Mouse (Mus musculus): Measurements from ENCODE around the gene Bptf.
"Not testable (repeated sequence)": the region's sequence is repeated elsewhere in the genome, so short reads cannot be mapped to it uniquely, and the experiment has no call there.

Bptf gene

DNA sequence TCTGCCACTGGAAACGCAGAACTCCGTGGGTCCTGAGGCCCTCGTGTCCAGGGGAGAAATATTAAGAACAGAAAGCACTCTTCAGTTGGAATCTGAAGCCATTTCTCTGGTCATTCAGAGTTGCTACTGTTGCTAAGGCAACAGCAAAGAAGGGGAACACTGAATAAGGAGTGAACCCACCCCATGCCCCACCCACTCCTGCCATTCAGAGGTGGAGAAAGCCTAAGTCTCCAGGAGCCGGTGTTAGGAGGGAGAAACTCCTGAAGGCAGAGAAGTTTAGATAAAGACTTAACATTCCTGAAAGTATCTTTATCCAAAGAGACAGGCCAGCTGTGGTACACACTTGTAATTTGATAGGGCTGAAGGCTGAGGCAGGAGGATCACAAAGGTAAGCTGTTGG lies 112.6 kb downstream of the Bptf start:
- DNase-seq (ENCODE audit: extremely low spot score, low read depth, low spot score), result no peak

- no peak for DNase-seq (ENCODE audit: extremely low spot score, low read depth, low spot score)
These were observed 113.3 kb downstream of the Bptf start for GRCm38 (mm10) chr11:107018606-107019005.

GRCm38 (mm10) chr11:107017339-107017886 lies 114.5 kb downstream of the Bptf start:
- no peak for DNase-seq (ENCODE audit: extremely low spot score, low read depth, low spot score)

DNA sequence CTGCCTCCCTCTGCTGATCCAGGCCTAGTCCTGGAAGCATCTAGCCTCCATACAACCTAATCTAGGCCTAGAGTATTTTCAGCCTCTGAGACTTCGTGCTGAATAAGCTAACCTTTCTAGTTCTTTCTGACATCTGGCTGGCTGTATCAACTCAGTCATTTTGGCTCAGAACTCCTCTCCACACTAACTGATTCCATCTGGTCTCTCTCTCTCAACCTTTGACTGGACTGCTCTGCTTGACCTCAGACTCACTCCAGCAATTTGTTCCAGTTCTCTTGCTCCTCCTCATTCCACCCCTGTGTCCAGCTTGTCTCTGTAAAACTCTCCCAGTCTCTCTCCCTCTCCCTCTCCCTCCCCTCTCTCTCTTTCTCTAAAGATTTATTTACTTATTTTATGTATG lies 115.0 kb downstream of the Bptf start:
- no peak for DNase-seq (ENCODE audit: extremely low spot score, low read depth, low spot score)

- not testable (repeated sequence) for DNase-seq (ENCODE audit: extremely low spot score, low read depth, low spot score)
These were observed 116.3 kb downstream of the Bptf start for GRCm38 (mm10) chr11:107015535-107016187.

DNA sequence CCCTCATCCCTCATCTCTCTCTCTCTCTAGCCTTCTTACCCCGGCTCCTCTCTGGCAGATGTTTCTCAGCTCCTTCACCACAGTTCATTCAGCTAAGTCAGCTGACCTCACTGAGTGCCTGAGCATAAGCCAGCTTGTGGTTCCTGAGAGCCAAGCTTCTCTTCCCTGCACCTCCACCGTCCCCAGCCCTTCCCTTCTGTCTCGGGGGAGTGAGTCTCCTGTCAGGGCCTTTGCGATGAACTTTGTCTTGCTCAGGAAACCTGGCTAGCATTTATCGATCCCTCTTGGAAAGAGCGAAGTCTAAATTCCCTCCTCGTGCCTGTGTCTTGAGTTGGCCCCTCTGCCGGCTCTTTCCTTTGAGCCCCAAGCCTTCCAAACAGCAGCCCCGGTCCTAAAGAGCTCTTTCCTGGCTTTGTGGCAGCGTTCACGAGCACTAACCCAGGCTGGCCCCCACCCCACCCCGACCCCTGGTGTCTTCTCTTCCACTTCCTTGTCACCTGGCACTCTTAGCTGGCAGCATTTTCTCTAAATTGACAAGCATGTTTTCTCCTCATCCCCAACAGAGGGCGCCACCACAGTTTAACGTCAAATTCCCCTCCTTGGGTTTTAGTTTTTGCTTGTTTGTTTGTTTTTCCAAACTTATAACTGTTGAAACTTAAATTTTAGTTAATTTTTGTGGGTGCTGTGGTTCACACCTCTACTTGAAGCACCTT lies 117.2 kb downstream of the Bptf start:
- no peak for DNase-seq (ENCODE audit: extremely low spot score, low read depth, low spot score)

GRCm38 (mm10) chr11:107014020-107014585 lies 117.8 kb downstream of the Bptf start:
- DNase-seq (ENCODE audit: extremely low spot score, low read depth, low spot score), result no peak

GRCm38 (mm10) chr11:107012324-107013017 lies 119.5 kb downstream of the Bptf start:
- DNase-seq (ENCODE audit: extremely low spot score, low read depth, low spot score), result peak; percentile 97

DNA sequence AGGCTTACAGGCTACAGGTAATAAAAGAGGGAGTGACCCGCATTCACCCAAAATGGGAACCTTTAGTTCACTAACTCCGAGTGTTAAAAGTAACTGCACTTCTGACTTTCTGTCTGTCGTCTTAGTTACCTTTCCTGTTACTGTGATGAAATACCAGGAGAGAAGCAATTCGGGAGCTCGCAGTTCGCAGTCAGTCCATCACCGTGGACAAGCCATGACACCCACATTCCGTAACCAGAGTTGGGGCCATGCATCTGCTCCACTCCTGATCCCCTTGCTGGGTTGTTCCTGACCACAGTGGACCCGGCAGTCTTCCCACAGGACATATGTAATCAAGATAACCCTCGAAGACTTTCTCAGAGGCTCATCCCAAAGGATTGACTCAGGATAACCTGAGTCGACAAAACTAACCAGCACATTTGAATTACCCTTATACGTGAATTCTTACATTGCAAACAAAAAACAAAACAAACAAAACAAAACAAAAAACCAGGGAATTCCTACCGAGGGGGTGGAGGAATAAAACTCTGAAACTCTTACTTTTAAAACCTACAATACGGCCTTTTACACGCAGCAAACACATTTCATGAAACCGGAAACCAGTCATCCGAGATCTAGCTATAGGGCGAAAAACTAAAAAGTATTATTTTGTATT lies 120.1 kb downstream of the Bptf start:
- DNase-seq (ENCODE audit: extremely low spot score, low read depth, low spot score), result no peak

DNA sequence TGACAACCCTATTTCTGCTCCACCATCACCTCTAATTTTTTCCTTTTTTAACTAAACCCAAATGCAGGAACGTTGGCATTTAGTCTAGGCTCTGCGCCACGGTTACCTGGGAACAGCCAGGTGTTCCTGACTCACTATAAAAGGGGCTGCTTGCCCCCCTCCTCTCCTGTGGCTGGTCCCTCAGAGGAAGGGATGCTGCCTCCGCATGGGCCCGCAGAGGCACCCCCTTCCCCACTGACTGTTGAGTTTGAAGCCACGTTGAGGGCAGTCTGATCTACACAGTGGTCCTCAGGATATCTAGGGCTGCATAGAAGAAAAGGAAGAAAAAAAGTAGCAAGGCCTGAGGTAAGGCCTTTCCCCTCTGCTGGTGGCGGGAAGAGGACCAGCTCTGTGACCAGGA lies 120.8 kb downstream of the Bptf start:
- DNase-seq (ENCODE audit: extremely low spot score, low read depth, low spot score), result no peak

GRCm38 (mm10) chr11:107010447-107010846 lies 121.5 kb downstream of the Bptf start:
- no peak for DNase-seq (ENCODE audit: extremely low spot score, low read depth, low spot score)

DNA sequence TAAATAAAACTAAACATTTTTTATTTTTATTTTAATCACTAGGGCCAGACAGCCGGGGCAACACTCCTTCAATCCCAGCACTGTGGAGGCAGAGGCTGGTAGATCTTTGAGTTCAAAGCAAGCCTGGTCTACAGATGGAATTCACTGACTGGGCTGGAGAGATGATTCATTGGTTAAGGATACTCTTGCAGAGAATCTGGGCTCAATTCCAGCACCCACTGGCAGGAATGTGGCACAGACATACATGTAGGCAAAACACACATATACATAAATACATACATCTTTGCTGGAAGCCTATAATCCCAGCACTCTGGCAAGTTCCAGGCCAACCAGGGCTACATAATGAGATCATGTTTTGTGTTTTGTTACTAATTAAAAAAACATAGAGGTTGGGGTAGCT lies 126.4 kb downstream of the Bptf start:
- no peak for DNase-seq (ENCODE audit: extremely low spot score, low read depth, low spot score)

DNA sequence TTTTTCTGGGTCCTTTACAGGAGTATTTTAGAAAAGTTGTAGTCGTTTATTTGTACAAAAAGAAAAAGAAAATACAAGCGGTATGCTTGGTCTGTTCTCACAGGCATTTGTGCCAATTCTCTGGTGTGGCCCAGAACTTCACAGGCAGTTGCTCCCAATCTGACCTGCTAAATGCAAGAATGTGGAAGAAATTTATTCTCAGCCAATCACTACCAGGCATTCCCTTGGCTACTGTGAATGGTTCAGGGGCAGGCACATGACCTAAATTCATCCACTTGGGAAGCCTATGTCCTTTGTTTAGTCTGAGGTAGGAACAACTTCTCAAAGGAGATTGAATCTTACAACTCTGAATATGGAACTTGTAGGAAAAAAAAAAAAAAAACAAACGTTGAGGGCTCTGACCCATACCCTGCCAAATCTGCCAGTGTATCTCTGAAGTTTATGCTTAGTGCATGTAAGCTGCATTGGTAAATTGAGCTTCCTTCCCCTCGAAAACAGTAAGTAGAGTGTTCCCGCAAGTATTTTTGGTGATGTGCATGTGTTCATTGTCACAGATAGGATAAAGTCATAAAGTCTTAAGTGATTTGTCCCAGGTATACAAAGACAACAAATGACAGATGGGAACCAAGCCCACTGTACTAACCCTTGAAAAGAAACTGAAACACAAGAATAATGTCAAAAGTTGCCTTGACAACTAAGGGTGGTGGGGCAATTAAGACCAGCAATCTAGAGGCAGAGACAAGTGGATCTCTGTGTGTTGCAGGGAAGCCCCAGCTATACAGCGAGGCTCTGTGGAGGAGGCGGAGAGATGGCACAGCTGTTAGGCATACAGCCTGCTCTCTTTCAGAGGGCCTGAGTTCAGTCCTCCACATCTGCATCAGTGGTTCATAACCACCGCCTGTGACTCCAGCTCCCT lies 129.9 kb downstream of the Bptf start:
- DNase-seq (ENCODE audit: extremely low spot score, low read depth, low spot score), result no peak

- no peak for DNase-seq (ENCODE audit: extremely low spot score, low read depth, low spot score)
These were observed 131.9 kb downstream of the Bptf start for GRCm38 (mm10) chr11:106999949-107000513.

DNA sequence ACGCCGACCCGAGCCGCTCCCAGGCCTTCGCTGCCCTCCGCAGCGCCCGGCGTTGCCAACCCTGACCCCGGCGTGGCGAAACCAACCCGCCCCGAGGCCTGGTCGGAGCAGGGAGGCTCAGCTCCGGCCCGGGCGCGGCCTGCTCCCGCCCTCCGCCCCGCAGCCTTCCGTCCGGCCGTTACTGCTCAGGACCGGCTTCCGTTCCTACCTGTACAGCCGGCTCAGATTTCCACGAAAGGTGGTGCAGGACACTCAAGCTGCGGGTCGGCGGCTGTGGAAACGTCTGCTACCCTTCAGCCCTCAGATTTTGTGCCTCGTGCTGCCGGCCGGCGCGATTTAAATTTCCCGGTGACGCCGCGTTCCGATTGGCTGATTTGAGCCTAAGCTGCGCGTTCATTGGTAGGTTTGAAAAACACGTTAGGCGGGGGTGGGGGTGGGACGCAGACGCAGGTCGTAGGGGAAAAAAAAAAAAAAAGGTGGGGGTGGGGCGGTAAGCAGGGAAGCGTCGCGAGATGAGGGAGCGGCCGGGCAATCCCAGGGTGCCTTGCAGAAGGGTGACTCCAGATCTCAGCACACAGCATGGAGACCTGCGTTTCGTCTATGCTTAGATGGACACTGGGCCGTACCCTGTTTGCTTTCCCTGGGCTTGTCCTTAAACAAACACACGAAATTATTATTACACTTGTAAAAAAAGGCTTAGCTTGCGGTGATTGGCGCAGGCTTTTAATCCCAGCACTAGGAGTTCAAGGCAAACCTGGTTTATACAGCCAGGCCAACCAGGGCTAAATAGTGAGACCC lies 132.6 kb downstream of the Bptf start, which contains the start of gene Kpna2:
Gene Kpna2, minus strand, starts transcription at position 391 of the 798 bp plus-strand sequence.
- peak; percentile 91 for DNase-seq (ENCODE audit: extremely low spot score, low read depth, low spot score)

GRCm38 (mm10) chr11:106998651-106999150 lies 133.2 kb downstream of the Bptf start:
- no peak for DNase-seq (ENCODE audit: extremely low spot score, low read depth, low spot score)

GRCm38 (mm10) chr11:106997976-106998375 lies 134.0 kb downstream of the Bptf start:
- DNase-seq (ENCODE audit: extremely low spot score, low read depth, low spot score), result no peak

DNA sequence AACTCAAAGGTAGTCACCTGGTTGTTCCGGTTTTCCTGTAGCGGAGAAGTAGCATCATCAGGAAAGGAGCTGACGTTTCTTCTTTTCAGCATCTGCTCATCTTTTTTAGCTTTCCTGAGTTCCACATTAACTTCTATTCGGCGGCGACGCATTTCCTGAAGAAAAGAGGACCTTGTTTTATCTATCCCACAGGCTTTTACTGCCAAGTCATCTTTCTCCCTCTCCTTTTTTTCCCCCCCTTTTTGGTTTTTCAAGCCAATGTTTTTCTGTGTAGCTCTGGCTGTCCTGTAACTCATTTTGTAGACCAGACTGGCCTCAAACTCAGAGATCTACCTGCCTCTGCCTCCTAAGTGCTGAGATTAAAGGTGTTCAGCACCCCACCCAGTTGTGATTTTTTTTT lies 135.4 kb downstream of the Bptf start:
- not testable (repeated sequence) for DNase-seq (ENCODE audit: extremely low spot score, low read depth, low spot score)

Measured in hindlimb bud, embryonic 11.5 days (tissue).